Mouse (Mus musculus) splenic B cell, adult 2 months (primary cell): ENCODE data around the gene Hint1.

Experiments used
- DNase-seq: peaks from one replicate; pipeline ENCODE4 v3.0.0-alpha.2; 2011; ENCODE audit warnings: low read depth, low spot score
- H3K27me3 ChIP-seq: 2 replicates; pipeline ENCODE4 v1.6.1; 2012; ENCODE audit warnings: mild to moderate bottlenecking, low read length, moderate library complexity, mixed read lengths; ENCODE audit not compliant: control insufficient read depth, poor library complexity, insufficient read depth, severe bottlenecking
- H3K36me3 ChIP-seq: 2 replicates; pipeline ENCODE4 v1.6.1; 2012; ENCODE audit warnings: mild to moderate bottlenecking, low read length, moderate library complexity, mixed read lengths; ENCODE audit not compliant: control insufficient read depth, poor library complexity, insufficient read depth, severe bottlenecking

Hint1 gene

DNA sequence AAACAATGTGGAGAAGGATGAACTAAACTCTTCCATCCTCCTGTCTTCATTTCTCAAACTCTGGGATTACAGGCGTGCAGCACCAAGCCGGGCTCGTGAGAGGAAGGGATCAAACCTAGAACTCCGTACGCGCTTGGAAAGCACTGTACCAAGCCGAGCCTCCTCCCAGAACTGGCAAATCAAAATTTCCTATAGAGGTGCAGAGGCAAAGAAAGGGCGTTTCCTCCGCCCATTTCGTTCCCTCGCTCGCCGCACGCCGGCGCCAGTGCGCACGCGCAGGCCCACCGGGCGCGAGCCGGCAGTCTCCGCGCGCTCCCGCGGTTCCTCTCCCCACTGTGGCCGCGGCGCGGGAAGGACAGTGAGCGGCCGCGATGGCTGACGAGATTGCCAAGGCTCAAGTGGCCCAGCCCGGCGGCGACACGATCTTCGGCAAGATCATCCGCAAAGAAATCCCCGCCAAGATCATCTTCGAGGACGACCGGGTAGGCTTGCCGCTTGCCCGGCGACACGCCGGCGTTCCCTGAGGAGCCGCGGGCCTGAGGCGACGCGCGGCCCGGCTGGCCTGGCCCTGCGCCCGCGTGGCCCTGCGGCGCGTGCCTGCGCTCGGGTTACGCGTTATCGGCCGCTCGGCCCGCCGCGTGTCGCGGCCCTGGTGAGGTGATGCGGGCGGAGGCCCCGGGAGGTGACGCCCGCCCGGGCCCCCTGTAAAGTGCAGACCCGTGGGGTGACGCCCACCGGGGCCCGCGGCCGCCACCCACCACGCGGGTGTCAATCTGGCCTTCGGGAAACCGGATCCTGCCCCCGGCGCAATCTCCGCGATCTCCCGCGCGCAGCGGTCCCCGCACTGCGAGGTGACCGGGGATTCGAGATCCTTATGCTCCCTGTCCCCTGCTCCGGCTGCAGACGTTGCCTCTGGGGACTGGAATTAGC is at the start of gene Hint1:
Gene Hint1, plus strand, starts transcription at position 265 of the 930 bp plus-strand sequence.
- Histone ChIP-seq H3K36me3 (peaks cover 2% of the 10 kb centered on the region; the same call in 1 of the 2 replicates), H3K27me3 (no peaks in the 10 kb centered on the region)
- peak; percentile 93 for DNase-seq

DNA sequence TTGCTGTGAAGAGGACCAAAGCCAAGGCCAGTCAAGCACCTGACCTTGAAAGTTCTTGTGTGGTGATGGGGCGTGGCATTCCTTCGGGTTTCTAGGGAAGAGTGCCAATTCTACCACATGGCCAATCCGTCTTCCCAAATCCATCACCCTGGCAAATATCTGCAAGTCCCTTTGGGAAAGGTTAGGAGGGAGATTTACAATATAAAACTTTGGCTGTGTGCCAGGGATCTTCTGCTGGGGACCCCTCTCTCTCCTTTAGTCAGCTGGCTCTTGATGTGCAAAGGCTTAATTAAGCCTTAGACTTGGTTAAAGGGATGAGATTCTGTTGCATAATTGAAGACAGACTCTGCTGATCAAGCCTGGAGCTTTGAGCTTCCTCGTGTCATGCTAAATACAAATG is 48.7 kb upstream of the Hint1 start:
- Histone ChIP-seq H3K27me3 (no peaks in the 10 kb centered on the region), H3K36me3 (no peaks in the 10 kb centered on the region)
- no peak for DNase-seq

GRCm38 (mm10) chr11:54819489-54819888 is 46.7 kb upstream of the Hint1 start:
- DNase-seq, result no peak
- Histone ChIP-seq H3K27me3 (no peaks in the 10 kb centered on the region), H3K36me3 (no peaks in the 10 kb centered on the region)

DNA sequence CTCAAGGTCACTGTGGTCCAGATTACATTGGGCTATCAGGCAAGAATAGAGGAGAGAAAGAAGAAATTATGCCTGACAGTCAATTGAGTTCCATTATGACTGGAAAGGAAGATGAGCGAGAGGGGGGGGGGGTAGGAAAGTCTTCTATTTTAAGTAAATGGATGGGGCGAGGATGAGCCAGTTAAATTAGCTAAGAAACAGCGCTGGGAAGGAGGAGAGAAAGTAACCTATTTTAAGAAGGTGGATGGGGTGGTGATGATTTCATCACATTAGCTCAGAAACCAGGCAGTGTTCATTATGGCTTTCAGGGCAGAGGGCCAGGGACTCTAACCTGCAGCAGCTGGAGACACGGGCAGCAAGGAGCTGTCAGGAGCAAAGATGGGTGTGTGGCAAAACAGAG is 42.7 kb upstream of the Hint1 start:
- no peak for DNase-seq
- H3K36me3 ChIP-seq, result no peaks in the 10 kb centered on the region
- no peaks in the 10 kb centered on the region for H3K27me3 ChIP-seq

DNA sequence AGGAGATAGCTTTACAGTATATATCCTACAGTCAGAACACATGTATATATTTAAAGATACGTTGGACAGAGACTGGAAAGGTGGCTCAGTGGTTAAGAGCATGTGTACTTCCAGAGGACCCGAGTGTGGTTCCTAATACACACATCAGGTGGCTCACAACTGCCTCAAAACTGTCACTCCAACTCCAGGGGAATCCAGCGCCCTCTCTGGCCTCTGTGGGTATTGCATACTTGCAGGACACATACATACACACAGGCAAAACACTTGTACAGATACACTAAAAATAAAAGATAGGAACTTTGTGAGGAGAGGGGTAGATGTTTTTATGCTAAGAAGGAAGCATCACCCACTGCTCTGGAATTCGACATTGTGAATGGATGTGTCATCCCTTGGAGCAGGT is 40.4 kb upstream of the Hint1 start:
- no peaks in the 10 kb centered on the region for H3K27me3 ChIP-seq
- DNase-seq, result peak; percentile 26
- no peaks in the 10 kb centered on the region for H3K36me3 ChIP-seq

DNA sequence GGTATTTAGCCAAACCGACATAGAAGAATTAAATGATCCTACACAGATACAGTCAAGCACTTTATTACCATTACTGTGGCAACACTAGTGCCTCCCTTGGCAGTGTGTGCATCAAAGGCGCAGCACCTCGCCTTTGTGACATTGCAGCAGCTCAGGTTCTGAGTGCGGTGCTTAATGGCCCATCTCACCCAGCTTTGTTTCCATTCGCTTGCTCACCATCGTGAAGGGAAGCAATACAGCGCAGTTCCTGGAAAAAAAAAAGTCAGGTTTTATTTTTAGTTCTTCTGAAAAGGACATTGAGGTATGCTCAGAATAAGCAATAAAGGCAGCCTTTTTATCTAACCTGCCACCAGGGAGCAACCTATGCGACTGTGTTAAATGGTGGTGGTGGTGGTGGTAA is 39.4 kb upstream of the Hint1 start:
- Histone ChIP-seq H3K27me3 (no peaks in the 10 kb centered on the region), H3K36me3 (no peaks in the 10 kb centered on the region)
- peak; percentile 73 for DNase-seq

DNA sequence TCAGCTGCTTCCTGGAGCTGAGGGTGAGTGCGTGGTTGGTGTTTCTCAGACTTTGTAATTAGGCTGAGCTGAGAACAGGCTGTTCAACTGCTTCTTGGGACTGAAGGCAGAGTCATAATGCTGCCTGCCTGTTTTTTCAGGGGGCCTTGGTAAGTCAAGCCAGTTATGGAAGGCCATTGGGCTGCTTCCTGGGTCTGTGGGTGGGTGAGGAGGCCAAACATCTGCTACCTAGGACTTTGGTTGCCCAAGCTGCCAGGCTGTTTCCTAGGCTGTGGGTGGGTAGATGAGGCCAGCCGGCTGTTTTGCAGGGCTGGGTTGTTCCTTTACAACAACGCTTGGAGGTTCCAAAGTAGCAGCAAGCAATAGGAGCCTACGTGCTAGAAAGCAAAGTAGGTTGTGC is 32.4 kb upstream of the Hint1 start:
- no peak for DNase-seq

DNA sequence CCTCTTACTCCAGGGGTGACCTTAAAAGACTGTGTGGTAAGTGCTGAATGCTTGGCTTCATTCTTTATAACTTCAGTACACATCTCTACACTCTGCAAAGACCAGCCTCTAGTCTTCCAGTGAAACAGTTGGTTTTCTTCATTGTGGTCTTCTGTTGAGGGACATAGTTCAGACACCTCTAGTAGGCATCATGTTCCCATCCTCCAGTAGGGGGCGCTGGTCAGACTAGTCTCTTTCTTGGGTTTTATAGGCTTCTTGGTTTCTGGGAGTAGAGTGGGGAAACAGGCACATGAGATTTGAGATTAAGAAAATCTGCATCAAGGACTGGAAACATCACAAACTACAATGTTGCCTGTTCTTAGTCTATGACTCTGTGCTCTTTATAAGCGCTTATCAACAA is 31.6 kb upstream of the Hint1 start:
- no peaks in the 10 kb centered on the region for H3K36me3 ChIP-seq
- H3K27me3 ChIP-seq, result no peaks in the 10 kb centered on the region
- peak; percentile 71 for DNase-seq

More for the DNA sequence above, 32.4 kb upstream of the Hint1 start:
- Histone ChIP-seq H3K36me3 (no peaks in the 10 kb centered on the region), H3K27me3 (no peaks in the 10 kb centered on the region)

- DNase-seq, result no peak
These were observed 30.1 kb upstream of the Hint1 start for GRCm38 (mm10) chr11:54836106-54836505.

GRCm38 (mm10) chr11:54839696-54840095 is 26.5 kb upstream of the Hint1 start:
- no peaks in the 10 kb centered on the region for H3K27me3 ChIP-seq
- no peaks in the 10 kb centered on the region for H3K36me3 ChIP-seq
- DNase-seq, result no peak

More at GRCm38 (mm10) chr11:54836106-54836505, 30.1 kb upstream of the Hint1 start:
- no peaks in the 10 kb centered on the region for H3K27me3 ChIP-seq
- no peaks in the 10 kb centered on the region for H3K36me3 ChIP-seq

DNA sequence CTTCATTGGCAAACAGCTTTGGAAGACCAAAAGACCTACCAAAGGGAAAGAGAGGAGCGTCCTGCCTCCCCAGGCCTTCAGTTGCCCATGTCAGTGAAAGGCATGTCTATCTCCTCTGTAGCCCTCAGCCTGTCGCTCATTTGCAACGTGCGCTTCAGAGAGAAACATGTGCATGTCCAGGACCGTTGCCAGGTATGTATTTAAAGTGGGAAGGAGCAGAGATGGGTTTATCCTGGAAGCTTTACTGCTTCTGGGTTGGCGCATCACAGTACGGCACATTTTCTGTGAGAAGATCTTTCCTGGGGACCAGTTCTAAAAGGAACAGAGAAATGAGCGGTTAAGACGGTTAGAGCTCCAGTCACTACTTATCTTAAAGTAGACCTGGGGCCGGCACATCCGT is 25.3 kb upstream of the Hint1 start:
- DNase-seq, result no peak
- H3K27me3 ChIP-seq, result no peaks in the 10 kb centered on the region
- H3K36me3 ChIP-seq, result no peaks in the 10 kb centered on the region

DNA sequence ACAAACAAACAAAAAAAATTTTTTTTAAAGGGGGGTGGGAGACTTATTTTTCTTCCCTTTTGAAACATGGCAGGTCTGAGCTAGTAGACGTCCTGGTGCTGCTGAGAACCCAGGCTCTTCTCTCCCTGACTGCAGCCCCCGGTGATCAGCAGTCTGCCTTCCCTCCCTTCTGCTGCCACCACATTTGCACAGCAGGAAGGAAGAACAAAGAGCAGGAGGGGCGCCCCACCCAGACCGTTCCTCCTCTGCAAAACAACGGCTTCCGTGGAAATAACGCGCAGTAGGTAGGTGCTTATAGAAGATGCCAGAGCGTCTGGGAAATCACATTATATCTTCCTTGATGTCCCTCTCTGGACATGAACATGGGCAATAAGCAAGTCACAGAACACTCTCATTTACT is 21.8 kb upstream of the Hint1 start:
- Histone ChIP-seq H3K27me3 (no peaks in the 10 kb centered on the region), H3K36me3 (no peaks in the 10 kb centered on the region)
- peak; percentile 54 for DNase-seq

DNA sequence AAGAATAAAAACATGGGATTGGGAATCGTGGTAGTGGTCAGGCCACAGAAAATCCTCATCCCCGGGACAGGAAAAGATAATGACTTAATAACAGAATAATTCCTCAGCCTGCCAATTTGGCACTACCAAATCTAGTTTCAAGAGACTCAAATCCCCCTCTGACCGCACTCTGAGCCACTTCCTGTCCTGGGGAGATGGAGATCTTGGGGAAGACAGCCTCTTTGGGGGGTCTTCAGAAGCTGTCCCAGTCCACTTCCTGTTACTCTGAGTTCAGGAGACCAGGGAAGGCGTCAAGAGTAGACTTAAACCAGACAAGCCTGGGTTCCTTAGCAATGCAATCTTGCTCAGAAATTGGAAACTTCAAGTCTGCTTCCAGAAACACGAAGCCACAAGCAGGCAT is 21.2 kb upstream of the Hint1 start:
- no peaks in the 10 kb centered on the region for H3K36me3 ChIP-seq
- no peak for DNase-seq
- no peaks in the 10 kb centered on the region for H3K27me3 ChIP-seq

DNA sequence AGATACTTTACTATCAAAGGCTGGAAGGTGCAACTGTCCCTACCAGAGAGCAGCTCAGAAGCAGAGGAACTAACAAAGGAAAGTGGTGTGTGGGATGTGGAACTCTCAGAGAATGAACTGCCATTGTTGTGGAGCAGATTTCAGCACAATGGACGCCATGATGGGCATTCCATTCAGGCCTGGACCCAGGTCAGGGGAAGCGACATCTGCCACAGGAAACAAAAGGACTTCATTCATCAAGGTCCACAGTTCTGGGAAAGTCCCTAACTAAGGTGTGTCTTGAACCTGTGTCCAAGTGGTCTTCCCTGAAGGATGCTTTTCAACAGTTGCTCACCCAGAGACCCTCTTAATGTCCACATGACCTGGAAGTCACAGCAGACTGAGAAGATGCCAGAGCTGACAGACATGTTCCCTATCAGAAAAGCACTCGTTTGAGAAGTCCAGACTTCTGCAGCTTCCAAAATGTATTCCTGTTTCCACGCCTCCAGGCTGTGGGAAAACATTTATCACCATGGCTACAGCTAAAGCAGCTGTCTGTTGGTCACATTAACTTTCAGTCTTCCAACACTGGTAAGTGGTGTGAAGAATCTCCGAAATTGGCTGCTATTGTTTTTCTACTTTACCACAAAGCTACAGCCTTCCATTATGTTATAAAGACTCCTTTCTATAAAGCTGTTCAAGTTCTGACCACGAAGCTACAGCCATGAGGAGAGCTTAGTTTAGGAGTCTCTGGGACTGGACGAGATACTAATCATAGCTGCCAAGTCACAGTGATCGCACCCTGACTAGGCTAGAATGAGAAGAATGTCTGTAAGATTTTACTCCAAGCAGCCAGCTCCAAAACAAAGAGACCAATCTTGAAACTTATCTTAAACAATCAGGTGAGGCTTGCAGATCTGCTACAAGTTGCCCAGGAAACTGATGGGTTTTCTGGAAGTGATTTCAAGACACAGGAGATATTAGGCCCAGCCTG is 20.4 kb upstream of the Hint1 start:
- no peak for DNase-seq
- Histone ChIP-seq H3K27me3 (no peaks in the 10 kb centered on the region), H3K36me3 (no peaks in the 10 kb centered on the region)
